Mouse (Mus musculus): Measurements from ENCODE around the gene Rtbdn. TPM values are rescaled to one million over a fixed set of nuclear protein-coding genes. Genes with fewer than 3 reads are reported as not detected.
"Not testable (repeated sequence)": the region's sequence is repeated elsewhere in the genome, so short reads cannot be mapped to it uniquely, and the experiment has no call there.

The Rtbdn gene
- total RNA-seq (2015) (not detected in 2 replicates), total RNA-seq (2017) (not detected in 2 replicates)

- no peak for ATAC-seq (replicated peaks; ENCODE audit: poor library complexity)
Measured at GRCm38 (mm10) chr8:84946528-84947240, at the start of gene Rtbdn. Rtbdn (plus strand) TSS chr8:84946991.

- peak; percentile 64 for ATAC-seq (replicated peaks; ENCODE audit: poor library complexity)
Measured at GRCm38 (mm10) chr8:84901071-84901470, 45.7 kb upstream of the Rtbdn start.

GRCm38 (mm10) chr8:84901752-84902151 lies 45.0 kb upstream of the Rtbdn start, which contains the start of gene Klf1:
Klf1 (plus strand) TSS chr8:84901928.
- peak; percentile 69 for ATAC-seq (replicated peaks; ENCODE audit: poor library complexity)

- no peak for ATAC-seq (replicated peaks; ENCODE audit: poor library complexity)
Measured at GRCm38 (mm10) chr8:84902367-84902919, 44.3 kb upstream of the Rtbdn start.

- ATAC-seq (replicated peaks; ENCODE audit: poor library complexity), result peak; percentile 74
Measured at GRCm38 (mm10) chr8:84902920-84903661, 43.7 kb upstream of the Rtbdn start.

GRCm38 (mm10) chr8:84904351-84904750 lies 42.4 kb upstream of the Rtbdn start:
- ATAC-seq (replicated peaks; ENCODE audit: poor library complexity), result no peak

GRCm38 (mm10) chr8:84907037-84907436 lies 39.8 kb upstream of the Rtbdn start:
- no peak for ATAC-seq (replicated peaks; ENCODE audit: poor library complexity)

GRCm38 (mm10) chr8:84907493-84907892 lies 39.3 kb upstream of the Rtbdn start:
- ATAC-seq (replicated peaks; ENCODE audit: poor library complexity), result no peak

GRCm38 (mm10) chr8:84907979-84908378 lies 38.8 kb upstream of the Rtbdn start:
- ATAC-seq (replicated peaks; ENCODE audit: poor library complexity), result not testable (repeated sequence)

GRCm38 (mm10) chr8:84908421-84909161 lies 38.2 kb upstream of the Rtbdn start, which contains the start of gene Dnase2a:
Dnase2a (plus strand) TSS chr8:84908560.
- ATAC-seq (replicated peaks; ENCODE audit: poor library complexity), result peak; percentile 85

- no peak for ATAC-seq (replicated peaks; ENCODE audit: poor library complexity)
Measured at GRCm38 (mm10) chr8:84909162-84909767, 37.5 kb upstream of the Rtbdn start.

GRCm38 (mm10) chr8:84909949-84910348 lies 36.8 kb upstream of the Rtbdn start:
- peak; percentile 16 for ATAC-seq (replicated peaks; ENCODE audit: poor library complexity)

- no peak for ATAC-seq (replicated peaks; ENCODE audit: poor library complexity)
Measured at GRCm38 (mm10) chr8:84910551-84910950, 36.2 kb upstream of the Rtbdn start.

- no peak for ATAC-seq (replicated peaks; ENCODE audit: poor library complexity)
Measured at GRCm38 (mm10) chr8:84911854-84912253, 34.9 kb upstream of the Rtbdn start.

GRCm38 (mm10) chr8:84912391-84912790 lies 34.4 kb upstream of the Rtbdn start:
- ATAC-seq (replicated peaks; ENCODE audit: poor library complexity), result no peak

GRCm38 (mm10) chr8:84912895-84913501 lies 33.8 kb upstream of the Rtbdn start:
- ATAC-seq (replicated peaks; ENCODE audit: poor library complexity), result peak; percentile 47

- ATAC-seq (replicated peaks; ENCODE audit: poor library complexity), result no peak
Measured at GRCm38 (mm10) chr8:84913502-84913900, 33.3 kb upstream of the Rtbdn start.

GRCm38 (mm10) chr8:84913960-84914359 lies 32.8 kb upstream of the Rtbdn start:
- peak; percentile 54 for ATAC-seq (replicated peaks; ENCODE audit: poor library complexity)

GRCm38 (mm10) chr8:84915269-84915668 lies 31.5 kb upstream of the Rtbdn start:
- no peak for ATAC-seq (replicated peaks; ENCODE audit: poor library complexity)

- ATAC-seq (replicated peaks; ENCODE audit: poor library complexity), result no peak
Measured at GRCm38 (mm10) chr8:84917781-84918180, 29.0 kb upstream of the Rtbdn start.

All from megakaryocyte progenitor cell, adult 5-6 weeks (primary cell).